Mouse (Mus musculus) C2C12 (cell line): ENCODE results near the gene Atf3.
A peak's percentile ranks its signal among the peaks of the same experiment; 100 is the strongest.

ENCODE experiments used
- CTCF ChIP-seq: IDR thresholded peaks from one replicate; pipeline ENCODE4 v1.5.1; 2011; ENCODE audit not compliant: control insufficient read depth, insufficient read depth, insufficient read length
- FOSL1 ChIP-seq: IDR thresholded peaks from one replicate; pipeline ENCODE4 v1.8.0; 2011; ENCODE audit warnings: mild to moderate bottlenecking, low read length; ENCODE audit not compliant: poor library complexity, insufficient read depth, severe bottlenecking
- MAX ChIP-seq: IDR thresholded peaks from one replicate; pipeline ENCODE4 v1.6.1; 2011; ENCODE audit warnings: mild to moderate bottlenecking, control low read depth
- MYOD1 ChIP-seq: IDR thresholded peaks from one replicate; pipeline ENCODE4 v1.6.1; 2011; ENCODE audit warnings: low read depth; ENCODE audit not compliant: control insufficient read depth, insufficient read length
- USF1 ChIP-seq: IDR thresholded peaks from one replicate; pipeline ENCODE4 v1.6.1; 2011; ENCODE audit warnings: low read depth, mild to moderate bottlenecking, control low read depth, moderate library complexity

DNA sequence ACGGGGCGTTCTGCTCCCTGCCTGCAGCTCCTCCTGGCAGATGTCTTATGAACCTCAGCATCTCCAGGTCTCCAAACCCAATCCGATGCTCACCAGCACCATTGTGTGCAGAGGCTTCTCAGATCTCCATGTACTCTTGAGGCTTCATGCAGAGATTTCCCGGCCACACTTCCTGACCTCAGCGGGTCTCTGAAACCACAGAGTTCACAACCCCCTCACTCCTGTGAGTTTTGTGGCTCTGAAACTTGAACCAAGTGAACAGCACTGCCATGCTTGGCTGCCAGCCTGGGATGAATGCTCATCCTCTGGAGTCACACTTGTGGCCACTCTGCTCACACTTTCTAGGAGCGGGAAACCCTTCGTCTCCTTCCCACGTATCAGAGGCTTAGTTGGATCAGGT is 76.9 kb downstream of the Atf3 start:
- TF ChIP-seq MAX (peak; percentile 84), USF1 (no peak), CTCF (no peak), FOSL1 (no peak), MYOD1 (peak; percentile 20)
